Mouse (Mus musculus) heart, adult 2 months (tissue): ENCODE data around the gene Zbtb12.

Experiments used
- CTCF ChIP-seq: fragments of 200-600 bp; IDR thresholded peaks from 2 replicates; pipeline ENCODE4 v1.8.1; 2022; ENCODE audit warnings: antibody characterized with exemption, mild to moderate bottlenecking, moderate library complexity
- EP300 ChIP-seq: fragments of 200-500 bp; IDR thresholded peaks from 2 replicates; pipeline ENCODE4 v1.6.1; 2011; ENCODE audit warnings: low read depth, low read length, control low read depth; ENCODE audit not compliant: insufficient read depth
- POLR2A ChIP-seq: fragments of 200-500 bp; IDR thresholded peaks from 2 replicates; pipeline ENCODE4 v1.6.1; 2011; ENCODE audit warnings: mild to moderate bottlenecking, low read depth, low read length, control low read depth; ENCODE audit not compliant: insufficient read depth

- TF ChIP-seq POLR2A (no peak), CTCF (no peak), EP300 (no peak)
These were observed 58.8 kb downstream of the Zbtb12 start for GRCm38 (mm10) chr17:34937960-34938505.
